Mouse (Mus musculus) heart, adult 2 months (tissue): Measurements from ENCODE around the gene Patj.

ENCODE experiments used
- CTCF ChIP-seq: fragments of 200-600 bp; IDR thresholded peaks from 2 replicates; pipeline ENCODE4 v1.8.1; 2022; ENCODE audit warnings: antibody characterized with exemption, mild to moderate bottlenecking, moderate library complexity
- POLR2A ChIP-seq: fragments of 200-500 bp; IDR thresholded peaks from 2 replicates; pipeline ENCODE4 v1.6.1; 2011; ENCODE audit warnings: mild to moderate bottlenecking, low read depth, low read length, control low read depth; ENCODE audit not compliant: insufficient read depth

DNA sequence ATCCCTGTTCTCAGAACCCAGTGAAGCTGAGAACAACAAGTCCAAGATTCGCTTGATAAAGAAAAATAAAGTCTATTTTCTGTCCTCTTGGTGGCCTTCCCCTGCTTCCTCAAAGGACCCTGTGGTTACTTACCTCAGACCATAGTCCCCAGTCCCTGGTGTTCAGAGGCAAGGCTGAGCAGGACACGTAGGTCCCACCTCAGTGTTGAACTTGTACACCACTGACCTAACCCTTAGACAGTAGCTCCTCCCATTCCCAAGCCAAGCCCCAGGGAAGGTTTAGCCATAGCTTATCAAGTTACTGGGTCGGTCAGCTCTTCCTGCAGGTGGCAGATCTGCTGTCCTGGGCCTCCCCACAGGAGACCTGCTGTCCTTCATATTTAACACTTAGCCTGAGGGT is 303.3 kb downstream of the Patj start:
- TF ChIP-seq POLR2A = no peak
- TF ChIP-seq CTCF = no peak
